Mouse (Mus musculus) layer of hippocampus, adult 6 months (tissue): ENCODE results near the gene Krtap9-5. TPM values are rescaled to one million over a fixed set of nuclear protein-coding genes. Genes with fewer than 3 reads are reported as not detected.

Experiments
- long read RNA-seq, 2 experiments: library from polyadenylated mRNA; unstranded; transcript quantifications; one replicate each; pipeline ENCODE4 v2.0.0; 2019 to 2020
- polyA plus RNA-seq: library from polyadenylated mRNA; unstranded; fragments of <200 nt; fragmentation: Nextera tagmentation; gene quantifications from 2 replicates; pipeline ENCODE4 v1.2.3, GENCODE M21; 2021

Gene Krtap9-5
- polyA plus RNA-seq, result not detected in 2 replicates
- long read RNA-seq, experiment 1, result 0 reads
- long read RNA-seq, experiment 2, result 0 reads

DNA sequence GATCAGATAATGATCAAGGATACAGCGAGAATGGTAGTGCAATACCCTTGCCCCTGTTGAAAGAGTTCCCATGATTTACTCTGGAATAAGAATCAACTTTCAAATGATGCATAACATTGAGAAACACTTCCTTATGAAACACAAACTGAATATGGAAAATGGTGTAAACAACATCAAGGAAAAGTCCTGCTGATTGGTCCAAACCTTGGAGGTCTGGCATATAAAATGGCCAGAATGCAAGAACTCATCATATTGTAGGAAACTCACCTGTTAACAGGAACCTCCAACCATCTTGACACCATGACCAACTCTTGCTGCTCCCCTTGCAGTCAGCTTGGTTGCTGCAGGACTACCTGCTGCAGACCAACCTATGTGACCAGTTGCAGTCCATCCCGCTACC, at the start of gene Krtap9-5:
Gene Krtap9-5 (plus strand): TSS at position 301 of the 400 bp plus-strand sequence.

DNA sequence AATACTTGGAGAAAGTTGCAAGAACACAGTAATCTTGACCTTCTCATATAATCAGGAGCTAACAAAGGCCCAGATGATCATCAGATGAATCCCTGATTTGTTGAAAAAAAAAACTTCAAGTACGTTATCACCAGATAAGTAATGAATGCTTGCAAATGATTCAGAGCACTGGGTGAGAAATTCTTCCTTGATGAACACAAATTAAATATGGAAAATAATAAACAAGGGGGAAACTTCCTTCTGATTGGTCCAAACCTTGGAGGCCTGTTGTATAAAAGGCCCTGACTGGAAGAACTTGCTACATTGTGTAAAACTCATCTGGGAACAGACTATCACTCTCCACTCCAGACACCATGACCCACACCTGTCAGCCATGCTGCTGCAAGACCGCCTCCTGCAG, 40.7 kb upstream of the Krtap9-5 start, which contains the start of gene Krtap31-1:
Gene Krtap31-1 (plus strand): TSS at position 301 of the 400 bp plus-strand sequence.

DNA sequence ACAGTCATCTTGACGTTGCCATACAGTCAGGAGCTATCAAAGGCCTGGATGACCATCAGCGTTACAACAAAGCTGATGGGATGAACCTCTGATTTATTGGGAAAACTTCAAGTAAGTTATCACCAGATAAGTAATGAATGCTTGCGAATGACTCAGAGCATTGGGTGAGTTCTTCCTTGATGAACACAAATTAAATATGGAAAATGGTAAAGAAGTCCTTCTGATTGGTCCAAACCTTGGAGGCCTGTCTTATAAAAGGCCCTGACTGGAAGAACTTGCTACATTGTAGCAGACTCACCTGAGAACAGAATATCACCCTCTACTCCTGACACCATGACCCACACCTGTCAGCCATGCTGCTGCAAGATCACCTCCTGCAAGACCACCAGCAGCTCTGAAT, 33.8 kb upstream of the Krtap9-5 start, which contains the start of gene Gm11565:
Gene Gm11565 (plus strand): TSS at position 301 of the 400 bp plus-strand sequence.

DNA sequence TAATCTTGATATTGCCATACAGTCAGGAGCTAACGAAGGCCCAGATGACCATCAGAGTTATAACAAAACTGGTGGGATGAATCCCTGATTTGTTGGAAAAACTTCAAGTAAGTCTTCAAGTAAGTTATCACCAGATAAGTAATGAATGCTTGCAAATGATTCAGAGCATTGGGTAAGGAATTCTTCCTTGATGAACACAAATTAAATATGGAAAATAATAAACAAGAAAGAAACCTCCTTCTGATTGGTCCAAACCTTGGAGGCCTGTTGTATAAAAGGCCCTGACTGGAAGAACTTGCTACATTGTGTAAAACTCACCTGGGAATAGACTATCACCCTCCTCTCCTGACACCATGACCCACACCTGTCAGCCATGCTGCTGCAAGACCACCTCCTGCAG, 12.3 kb upstream of the Krtap9-5 start, which contains the start of gene Krtap31-2:
Gene Krtap31-2 (plus strand): TSS at position 301 of the 400 bp plus-strand sequence.

DNA sequence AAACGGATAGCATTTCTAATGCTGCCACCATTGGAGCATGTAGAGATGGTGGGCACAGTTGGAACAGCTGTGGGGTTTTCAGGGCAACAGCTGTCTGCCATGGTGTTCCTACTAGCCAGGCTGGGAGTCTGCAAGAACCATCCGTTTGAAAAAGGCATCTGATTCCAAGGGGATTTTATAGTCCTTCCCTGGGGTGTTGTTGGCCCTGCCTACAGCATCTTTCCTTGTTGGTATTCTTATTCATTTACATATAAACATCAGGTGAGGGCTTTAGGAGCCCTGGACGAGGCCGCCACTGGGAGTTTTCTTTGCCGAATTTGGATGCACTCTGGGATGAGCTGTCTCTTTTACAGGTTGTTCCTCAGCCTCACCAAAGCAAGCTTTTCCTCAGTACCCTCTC, 30.7 kb downstream of the Krtap9-5 start, which contains the start of gene Krtap29-1:
Gene Krtap29-1 (minus strand): TSS at position 101 of the 400 bp plus-strand sequence.

DNA sequence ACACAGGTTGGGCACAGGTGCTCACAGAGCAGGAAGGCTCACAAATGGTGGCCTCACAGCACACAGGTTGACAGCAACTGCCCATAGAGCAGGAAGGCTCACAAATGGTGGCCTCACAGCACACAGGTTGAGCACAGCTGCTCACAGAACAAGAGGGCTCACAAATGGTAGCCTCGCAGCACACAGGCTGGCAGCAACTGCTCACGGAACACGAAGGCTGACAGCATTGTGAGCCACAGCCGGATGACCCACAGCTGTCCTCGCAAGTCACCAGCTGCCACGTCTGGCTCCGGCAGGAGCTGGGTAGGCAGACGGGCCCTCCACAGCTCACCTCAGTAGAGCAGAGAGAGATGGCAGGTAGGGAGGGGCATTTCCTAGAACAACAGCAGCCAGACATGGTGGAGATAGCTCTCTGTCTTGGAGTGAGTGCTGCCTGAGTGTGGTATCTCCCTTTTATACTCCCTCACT, 37.9 kb downstream of the Krtap9-5 start, which contains the start of gene Krtap16-1:
Gene Krtap16-1 (minus strand): TSS at position 418 of the 468 bp plus-strand sequence.

DNA sequence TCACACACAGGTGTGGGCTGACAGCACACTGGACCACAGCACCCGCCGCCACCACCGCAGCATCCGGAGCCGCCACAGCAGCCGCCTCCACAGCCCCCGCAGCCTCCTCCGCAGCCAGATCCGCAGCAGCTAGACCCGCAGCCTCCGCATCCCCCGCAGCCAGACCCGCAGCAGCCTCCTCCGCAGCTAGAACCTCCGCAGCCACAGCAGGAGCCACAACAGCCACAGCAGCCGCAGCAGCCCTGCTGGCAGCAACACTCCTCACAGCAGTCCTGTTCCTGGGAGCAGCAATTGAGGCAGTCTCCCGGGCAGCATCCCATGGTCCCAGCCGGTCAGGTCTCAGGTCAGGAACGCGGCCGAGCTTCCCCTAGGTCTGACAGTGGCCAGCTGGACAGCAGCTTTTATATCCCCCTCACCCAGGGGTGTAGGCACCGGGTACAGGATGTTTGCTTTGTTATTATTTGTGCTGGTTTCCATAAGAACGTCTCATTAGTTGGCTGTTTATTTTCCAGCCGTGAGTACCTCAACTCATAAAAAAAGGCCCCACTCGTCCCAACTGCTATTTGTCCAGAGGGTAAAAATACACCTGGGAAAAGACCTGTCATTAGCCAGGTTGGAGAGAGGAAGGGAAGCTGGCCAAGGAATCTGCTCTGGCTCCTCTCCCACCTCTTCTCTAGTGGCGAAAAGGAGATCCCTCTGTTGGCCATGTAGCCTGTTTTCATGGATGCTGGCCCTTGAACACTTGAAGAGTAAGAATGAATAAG, 45.5 kb downstream of the Krtap9-5 start, which contains the start of gene Krtap17-1:
Gene Krtap17-1 (minus strand): TSS at position 375 of the 764 bp plus-strand sequence.

Other genes with a start within 250 kb of the Krtap9-5 start
- gene Gm14180, start 214.2 kb upstream of the Krtap9-5 start, polyA plus RNA-seq, result not detected in 2 replicates
- not detected in 2 replicates for gene Gm11595, start 175.6 kb upstream of the Krtap9-5 start, polyA plus RNA-seq
- not detected in 2 replicates for gene Krtap4-8, start 167.8 kb upstream of the Krtap9-5 start, polyA plus RNA-seq
- not detected in 2 replicates for gene Krtap4-9, start 163.3 kb upstream of the Krtap9-5 start, polyA plus RNA-seq
- not detected in 2 replicates for gene Gm11596, start 155.0 kb upstream of the Krtap9-5 start, polyA plus RNA-seq
- not detected in 2 replicates for gene Gm11569, start 149.5 kb upstream of the Krtap9-5 start, polyA plus RNA-seq
- gene Gm11554, start 144.0 kb upstream of the Krtap9-5 start, polyA plus RNA-seq, result not detected in 2 replicates
- gene Krtap4-13, start 138.6 kb upstream of the Krtap9-5 start, polyA plus RNA-seq, result not detected in 2 replicates
- not detected in 2 replicates for gene Gm11564, start 132.8 kb upstream of the Krtap9-5 start, polyA plus RNA-seq
- not detected in 2 replicates for gene 2300003K06Rik, start 110.4 kb upstream of the Krtap9-5 start, polyA plus RNA-seq
- not detected in 2 replicates for gene Krtap4-16, start 96.9 kb upstream of the Krtap9-5 start, polyA plus RNA-seq
- not detected in 2 replicates for gene Gm11568, start 90.6 kb upstream of the Krtap9-5 start, polyA plus RNA-seq
- not detected in 2 replicates for gene Gm11559, start 84.0 kb upstream of the Krtap9-5 start, polyA plus RNA-seq
- not detected in 2 replicates for gene Krtap9-1, start 75.1 kb upstream of the Krtap9-5 start, polyA plus RNA-seq
- gene Gm11567, start 69.3 kb upstream of the Krtap9-5 start, polyA plus RNA-seq, result not detected in 2 replicates
- gene Krtap31-1, start 40.6 kb upstream of the Krtap9-5 start, polyA plus RNA-seq, result not detected in 2 replicates
- not detected in 2 replicates for gene Gm11565, start 33.7 kb upstream of the Krtap9-5 start, polyA plus RNA-seq
- gene Krtap31-2, start 12.2 kb upstream of the Krtap9-5 start, polyA plus RNA-seq, result not detected in 2 replicates
- gene Krtap29-1, start 30.6 kb downstream of the Krtap9-5 start, polyA plus RNA-seq, result not detected in 2 replicates
- gene Krtap16-1, start 38.1 kb downstream of the Krtap9-5 start, polyA plus RNA-seq, result not detected in 2 replicates
- not detected in 2 replicates for gene Krtap17-1, start 45.5 kb downstream of the Krtap9-5 start, polyA plus RNA-seq
- not detected in 2 replicates for gene Krt33a, start 67.7 kb downstream of the Krtap9-5 start, polyA plus RNA-seq
- gene Krt33b, start 81.4 kb downstream of the Krtap9-5 start, polyA plus RNA-seq, result not detected in 2 replicates
- not detected in 2 replicates for gene Krt34, start 93.1 kb downstream of the Krtap9-5 start, polyA plus RNA-seq
- gene Krt31, start 102.1 kb downstream of the Krtap9-5 start, polyA plus RNA-seq, result not detected in 2 replicates
- gene Krt32, start 139.8 kb downstream of the Krtap9-5 start, polyA plus RNA-seq, result not detected in 2 replicates
- not detected in 2 replicates for gene Krt35, start 147.8 kb downstream of the Krtap9-5 start, polyA plus RNA-seq
- not detected in 2 replicates for gene Krt36, start 157.2 kb downstream of the Krtap9-5 start, polyA plus RNA-seq
- gene Krt13, start 173.1 kb downstream of the Krtap9-5 start, polyA plus RNA-seq, result not detected in 2 replicates
- gene Krt15, start 187.5 kb downstream of the Krtap9-5 start, polyA plus RNA-seq, result 3.1 and 4.5 TPM in 2 replicates
- gene Krt19, start 200.2 kb downstream of the Krtap9-5 start, polyA plus RNA-seq, result 0.36 TPM in 1 of 2 replicates, not detected in the other
- gene Krt9, start 244.8 kb downstream of the Krtap9-5 start, polyA plus RNA-seq, result 0.33 and 0.45 TPM in 2 replicates